Mouse (Mus musculus) spleen, adult 12 weeks (tissue): ENCODE measurements around the gene Ube2q1.

Experiments used
- DNase-seq: peaks from one replicate; pipeline ENCODE4 v3.0.0; 2022; ENCODE audit warnings: low spot score

Ube2q1 gene

DNA sequence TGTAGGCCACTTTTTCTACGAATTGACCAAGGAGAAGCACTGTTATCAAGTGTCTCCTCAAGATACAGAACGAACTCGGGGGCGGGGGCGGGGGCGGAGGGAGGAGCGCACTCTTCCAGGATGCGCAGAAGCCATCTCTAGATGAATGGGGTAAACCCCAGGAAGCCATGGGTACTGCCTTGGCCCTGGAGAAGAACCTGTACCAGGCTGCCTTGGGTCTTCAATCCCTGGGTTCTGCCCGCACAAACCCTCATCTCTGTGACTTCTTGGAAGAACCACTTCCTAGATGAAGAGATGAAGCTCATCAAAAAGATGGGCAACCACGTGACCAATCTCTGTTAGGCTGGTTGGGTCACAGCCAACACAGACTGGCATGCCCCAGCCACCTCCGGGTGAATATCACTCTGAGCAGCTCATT is 47.7 kb downstream of the Ube2q1 start:
- no peak for DNase-seq

DNA sequence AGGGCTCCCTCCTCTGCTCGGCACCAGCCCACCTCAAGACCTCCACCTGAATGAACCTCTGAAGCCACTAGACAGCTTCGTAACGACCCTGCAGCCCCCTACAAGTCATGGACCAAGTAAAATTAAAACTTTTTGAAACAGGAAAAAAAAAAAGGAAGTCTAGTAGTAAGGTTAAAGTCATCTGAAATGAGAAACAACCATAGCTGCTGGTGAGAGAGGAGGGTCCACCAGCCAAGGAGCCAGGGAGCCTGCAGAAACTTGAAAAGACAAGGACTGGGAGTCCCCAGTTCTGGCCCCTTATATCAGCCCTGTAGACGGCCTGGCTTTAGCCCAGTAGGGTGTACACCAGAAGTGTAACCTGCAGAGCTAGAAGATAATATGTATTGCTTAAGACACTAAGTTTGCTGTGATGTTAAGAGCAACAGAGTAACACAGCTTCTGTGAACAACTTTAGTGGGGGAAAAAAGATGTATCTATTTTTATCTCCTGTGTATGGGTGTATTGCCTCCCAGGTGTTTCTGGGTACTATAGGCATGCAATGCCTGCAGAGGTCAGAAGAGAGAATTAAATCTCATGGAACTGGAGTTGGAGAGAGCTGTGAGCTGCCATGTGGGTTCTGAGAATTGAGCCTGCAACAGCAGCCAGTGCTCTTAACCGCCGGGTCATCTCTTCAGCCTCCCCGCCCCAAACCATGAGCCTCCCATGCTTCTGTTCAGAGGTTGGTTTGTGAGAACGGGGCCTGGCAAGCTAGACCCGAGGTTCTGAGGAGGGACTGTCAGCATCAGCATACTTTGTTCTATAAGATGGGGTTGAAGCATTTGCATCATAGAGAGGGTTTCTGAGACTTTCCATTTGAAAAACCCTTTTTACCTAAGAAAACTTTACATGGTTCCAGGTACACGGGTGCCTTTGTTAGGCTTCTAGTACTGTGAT is 48.4 kb downstream of the Ube2q1 start:
- no peak for DNase-seq

DNA sequence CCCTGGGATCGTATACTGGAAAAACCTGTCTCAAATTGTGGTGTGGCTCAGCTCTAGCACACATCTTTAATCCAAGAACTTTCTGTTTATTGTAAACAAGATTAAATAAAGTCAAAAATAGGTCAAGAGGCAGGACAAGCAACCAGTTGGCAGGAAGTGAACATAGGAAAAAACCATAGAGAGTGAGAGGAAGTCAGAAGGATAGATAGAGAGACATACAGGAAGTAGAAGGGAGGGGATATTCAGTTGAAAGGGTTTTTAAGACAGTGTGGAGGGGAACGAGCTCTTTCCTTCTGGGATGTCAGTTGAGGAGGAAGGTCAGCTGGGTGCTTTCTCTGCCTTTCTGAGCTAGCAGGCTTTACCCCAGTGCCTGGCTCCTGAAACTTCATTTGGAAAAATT is 50.2 kb downstream of the Ube2q1 start:
- no peak for DNase-seq

DNA sequence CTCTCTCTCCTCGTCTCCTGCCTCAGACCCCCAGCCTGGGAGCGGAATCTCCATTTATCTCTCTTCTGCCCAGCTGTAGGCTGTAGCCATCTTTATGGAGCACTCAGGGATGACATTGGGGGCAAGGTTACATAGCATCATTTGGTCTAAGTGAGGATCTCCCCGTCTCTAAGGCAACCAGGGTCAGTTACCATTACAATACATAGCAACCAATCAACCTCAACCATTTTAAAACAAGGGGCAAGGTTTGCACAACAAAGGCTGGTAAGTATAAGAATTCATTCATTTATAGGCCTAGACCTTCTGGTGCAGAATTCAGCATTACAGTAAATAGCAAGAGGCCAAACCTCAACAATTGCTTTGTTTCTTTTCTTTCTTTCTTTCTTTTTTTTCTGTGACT is 52.9 kb downstream of the Ube2q1 start:
- no peak for DNase-seq

DNA sequence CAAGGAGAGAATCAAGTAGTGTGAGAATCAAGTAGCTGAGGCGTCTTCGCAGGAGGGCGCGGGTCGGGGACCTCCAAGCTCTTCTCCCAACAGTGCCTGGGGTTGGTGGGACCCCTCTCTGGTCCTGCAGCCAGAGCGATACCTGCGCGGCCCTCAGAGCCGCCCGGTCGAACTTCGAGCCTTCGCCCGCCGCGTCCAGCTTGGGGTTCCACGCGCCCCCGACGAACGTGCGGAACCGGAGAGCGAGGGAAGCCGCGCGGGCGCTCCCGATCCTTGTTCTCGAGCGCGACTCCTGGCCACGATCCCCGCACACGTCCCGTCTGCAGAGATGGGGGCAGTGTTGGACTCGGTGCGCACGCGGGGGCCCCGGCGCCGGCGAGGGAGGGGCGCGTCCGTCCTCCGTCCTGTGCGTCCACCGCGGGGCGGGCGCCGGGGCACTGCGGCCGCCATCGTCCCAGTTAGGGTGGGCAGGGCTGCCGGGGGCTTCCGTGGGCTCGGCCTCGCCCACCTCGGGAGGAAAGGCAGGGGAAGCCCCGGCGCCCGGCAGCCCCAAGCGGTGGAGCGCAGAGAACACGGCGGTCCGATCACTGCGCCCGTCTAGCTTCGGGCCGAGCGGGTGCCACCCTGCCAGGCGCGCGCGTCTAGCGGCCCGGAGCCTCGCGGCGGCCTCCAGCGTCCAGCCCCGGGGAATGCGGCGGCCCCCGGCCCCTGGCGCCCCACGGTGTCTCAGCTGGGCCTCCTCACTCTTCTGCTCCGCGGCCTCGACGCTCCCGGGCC is 57.6 kb downstream of the Ube2q1 start, which contains the start of gene She:
Gene She (plus strand): TSS at position 556 of the 777 bp plus-strand sequence.
- DNase-seq = no peak
